Mouse (Mus musculus) cortical plate, adult 2 months (tissue): ENCODE measurements around the gene Hist1h4n. TPM values are rescaled to one million over a fixed set of nuclear protein-coding genes. Genes with fewer than 3 reads are reported as not detected.
"Not testable (repeated sequence)": the region's sequence is repeated elsewhere in the genome, so short reads cannot be mapped to it uniquely, and the experiment has no call there.

Experiments
- H3K27ac ChIP-seq: fragments of 200-500 bp; 2 replicates; pipeline ENCODE4 v1.5.1; 2012; ENCODE audit warnings: low read length, control low read depth, inconsistent platforms; ENCODE audit not compliant: insufficient read depth
- H3K4me1 ChIP-seq: fragments of 200-500 bp; 2 replicates; pipeline ENCODE4 v1.6.1; 2011; ENCODE audit warnings: low read length; ENCODE audit not compliant: control insufficient read depth, insufficient read depth
- H3K4me3 ChIP-seq: fragments of 200-500 bp; 2 replicates; pipeline ENCODE4 v1.5.1; 2011; ENCODE audit warnings: mild to moderate bottlenecking, low read length, control low read depth; ENCODE audit not compliant: insufficient read depth
- CTCF ChIP-seq: fragments of 200-500 bp; IDR thresholded peaks from 2 replicates; pipeline ENCODE4 v1.5.1; 2011; ENCODE audit warnings: mild to moderate bottlenecking, control low read depth, low read length; ENCODE audit not compliant: insufficient read depth; ENCODE audit errors: extremely low read depth
- POLR2A ChIP-seq: fragments of 200-500 bp; IDR thresholded peaks from 2 replicates; pipeline ENCODE4 v1.6.1; 2011; ENCODE audit warnings: mild to moderate bottlenecking, low read length, control low read depth; ENCODE audit not compliant: insufficient read depth; ENCODE audit errors: extremely low read depth
- polyA plus RNA-seq: library from polyadenylated mRNA; depleted of rRNA; stranded (reverse); fragments of >200 nt; gene quantifications from 2 replicates; pipeline ENCODE4 v1.2.3, GENCODE M21; 2012

Hist1h4n gene
- polyA plus RNA-seq, 1 experiment = 23.0 TPM

DNA sequence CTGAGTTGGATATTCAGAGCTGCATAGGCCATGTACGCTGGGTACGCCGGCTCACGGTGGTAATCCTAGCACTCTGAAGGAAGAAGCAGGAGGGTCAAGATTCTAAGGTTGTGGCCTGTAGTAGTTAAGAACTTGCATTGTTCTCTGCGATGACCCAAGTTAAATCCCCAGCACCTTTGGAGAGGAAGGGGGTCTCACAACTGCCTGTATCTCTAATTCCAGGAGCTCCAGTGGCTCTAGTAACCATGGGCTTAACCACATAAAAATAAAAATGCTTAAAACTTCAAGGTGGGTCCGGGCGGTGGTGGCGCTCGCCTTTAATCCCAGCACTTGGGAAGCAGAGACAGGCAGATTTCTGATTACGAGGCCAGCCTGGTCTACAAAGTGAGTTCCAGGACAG lies 1.7 kb downstream of the Hist1h4n start:
- TF ChIP-seq POLR2A = no peak
- TF ChIP-seq CTCF = no peak
- H3K4me3 ChIP-seq = no peak overlapping the region
- no peak overlapping the region for H3K27ac ChIP-seq
- no peaks in the 10 kb centered on the region for H3K4me1 ChIP-seq

DNA sequence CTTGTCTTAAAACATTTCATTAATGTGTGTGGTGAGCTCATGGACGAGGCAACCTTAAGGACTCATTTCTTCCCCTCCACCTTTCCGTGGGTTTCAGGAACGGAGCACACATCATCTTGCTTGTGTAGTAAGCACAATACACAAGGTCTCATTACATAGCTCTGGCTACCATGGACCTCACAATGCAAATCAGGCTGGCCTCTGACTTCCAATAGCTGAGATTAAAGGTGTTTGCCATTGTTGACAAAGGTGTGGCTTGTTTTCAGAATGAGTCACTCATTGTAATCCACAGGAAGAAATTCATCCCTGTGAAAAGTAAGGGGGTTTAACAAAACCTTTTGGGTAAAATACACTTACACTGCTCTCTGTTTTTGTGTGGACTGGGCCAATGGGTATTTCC lies 3.5 kb downstream of the Hist1h4n start:
- TF ChIP-seq POLR2A = no peak
- H3K4me3 ChIP-seq = no peak overlapping the region
- H3K27ac ChIP-seq = no peak overlapping the region
- no peaks in the 10 kb centered on the region for H3K4me1 ChIP-seq

GRCm38 (mm10) chr13:21820082-21820890 lies 11.7 kb downstream of the Hist1h4n start:
- H3K27ac ChIP-seq, H3K4me1 ChIP-seq, H3K4me3 ChIP-seq: not testable (repeated sequence)

DNA sequence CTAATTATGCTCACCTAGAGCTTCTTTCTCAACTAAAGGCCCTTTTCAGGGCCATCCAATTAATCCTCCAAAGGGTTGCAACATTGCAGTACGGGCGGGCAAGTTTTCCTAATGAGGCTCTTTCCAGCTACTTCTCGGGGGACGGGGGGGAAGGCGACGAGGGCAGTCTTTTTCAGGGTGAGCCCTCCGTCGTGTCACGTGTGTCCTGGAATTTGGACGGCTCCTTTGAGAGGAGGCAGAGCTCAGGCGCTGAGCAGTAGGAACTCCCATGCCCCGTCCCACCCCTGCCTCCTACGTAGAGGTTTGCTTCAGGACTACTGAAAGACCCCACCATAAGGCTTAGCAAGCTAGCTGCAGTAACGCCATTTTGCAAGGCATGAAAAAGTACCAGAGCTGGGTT lies 19.9 kb downstream of the Hist1h4n start:
- H3K4me1 ChIP-seq, H3K27ac ChIP-seq, H3K4me3 ChIP-seq: not testable (repeated sequence)

GRCm38 (mm10) chr13:21811539-21811938 lies 20.5 kb downstream of the Hist1h4n start, which contains the start of gene Hist1h4m:
TSS of gene Hist1h4m (plus strand) at chr13:21811746.
- not testable (repeated sequence) for H3K27ac ChIP-seq, H3K4me1 ChIP-seq, H3K4me3 ChIP-seq

GRCm38 (mm10) chr13:21811074-21811473 lies 20.9 kb downstream of the Hist1h4n start:
- H3K4me1 ChIP-seq, H3K4me3 ChIP-seq, H3K27ac ChIP-seq: not testable (repeated sequence)

DNA sequence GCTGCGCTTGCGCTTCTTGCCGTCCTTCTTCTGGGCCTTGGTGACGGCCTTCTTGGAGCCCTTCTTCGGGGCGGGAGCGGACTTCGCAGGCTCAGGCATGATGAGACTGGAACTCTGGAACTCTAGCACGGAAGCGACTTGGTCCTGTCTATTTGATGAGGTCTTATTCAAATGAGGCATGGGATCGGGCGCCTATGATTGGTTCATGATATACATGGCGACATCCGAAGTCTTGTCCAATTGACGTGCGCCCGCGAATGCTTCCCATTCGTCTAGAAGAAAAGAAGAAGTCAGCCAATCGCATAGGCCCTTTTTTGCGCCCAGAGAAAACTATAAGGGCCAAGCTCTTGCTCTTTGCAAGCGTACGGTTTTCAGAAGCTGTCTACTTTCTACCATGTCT lies 21.9 kb downstream of the Hist1h4n start, which contains the start of the genes Hist1h2bq and Hist1h2ao:
TSS of gene Hist1h2bq (minus strand) at position 125 of the 400 bp plus-strand sequence.
TSS of gene Hist1h2ao (plus strand) at position 393 of the 400 bp plus-strand sequence.
- not testable (repeated sequence) for H3K4me3 ChIP-seq, H3K27ac ChIP-seq

DNA sequence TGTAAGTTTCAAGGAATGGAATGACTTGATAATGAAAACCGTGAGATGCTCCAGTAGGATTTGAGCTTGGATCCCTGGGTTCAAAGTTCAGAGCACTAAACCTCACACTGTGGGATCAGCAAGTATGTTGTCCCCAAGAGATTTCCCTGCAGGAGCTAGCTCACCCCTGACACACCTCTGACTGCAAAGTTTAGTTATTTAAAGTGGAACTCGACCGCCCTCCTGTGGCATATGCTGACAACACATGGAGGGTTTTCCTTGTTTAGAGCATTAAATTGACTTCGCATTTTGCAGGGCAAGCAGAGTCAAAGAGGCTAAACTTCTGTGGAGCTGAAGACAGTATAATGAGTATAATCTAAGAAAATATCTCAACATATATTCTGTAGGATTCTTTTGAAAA lies 28.9 kb downstream of the Hist1h4n start:
- H3K4me3 ChIP-seq, H3K27ac ChIP-seq, H3K4me1 ChIP-seq: not testable (repeated sequence)

More for the DNA sequence above, 21.9 kb downstream of the Hist1h4n start, which contains the start of the genes Hist1h2bq and Hist1h2ao:
- not testable (repeated sequence) for H3K4me1 ChIP-seq

DNA sequence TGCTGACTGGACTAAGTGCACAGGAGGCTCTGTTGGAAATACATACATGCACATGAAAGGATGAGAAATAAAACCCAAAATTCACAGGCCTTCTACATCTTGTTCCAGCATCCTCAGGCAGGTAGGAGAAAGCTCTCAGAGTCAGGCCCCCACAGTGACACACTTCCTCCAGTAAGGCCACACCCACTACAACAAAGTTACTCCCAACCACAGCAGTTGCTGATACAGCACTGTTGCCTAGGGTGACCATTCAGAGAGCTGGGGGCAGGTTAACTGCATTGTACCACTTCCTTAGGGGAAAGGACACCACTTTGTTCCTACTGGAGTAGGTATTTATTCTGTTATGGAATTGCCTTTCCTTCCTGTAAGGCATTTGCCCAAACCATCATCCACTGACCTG lies 34.8 kb downstream of the Hist1h4n start:
- not testable (repeated sequence) for H3K4me3 ChIP-seq, H3K4me1 ChIP-seq, H3K27ac ChIP-seq

- 0 out of 2 replicates have a peak, but pooled peaks cover 1% of the 10 kb centered on the region for H3K4me1 ChIP-seq
- no peak overlapping the region for H3K27ac ChIP-seq
- no peak overlapping the region for H3K4me3 ChIP-seq
- TF ChIP-seq CTCF (no peak), POLR2A (no peak)
Observed at GRCm38 (mm10) chr13:21795584-21795983, 36.4 kb downstream of the Hist1h4n start.

- no peak for TF ChIP-seq CTCF
- TF ChIP-seq POLR2A = no peak
- Histone ChIP-seq H3K27ac (no peak overlapping the region), H3K4me3 (no peak overlapping the region), H3K4me1 (0 out of 2 replicates have a peak, but pooled peaks cover 1% of the 10 kb centered on the region)
Observed at GRCm38 (mm10) chr13:21790601-21791283, 41.3 kb downstream of the Hist1h4n start.
